Mouse (Mus musculus) forebrain, embryonic 15.5 days (tissue): ENCODE measurements around the gene Uts2b. TPM values are rescaled to one million over a fixed set of nuclear protein-coding genes. Genes with fewer than 3 reads are reported as not detected.

ENCODE experiments used
- ATAC-seq: fragments of 200-750 bp; cut with Nextera tagmentation; replicated peaks from 2 replicates; pipeline ENCODE4 v1.8.0; 2017; ENCODE audit warnings: mild to moderate bottlenecking, moderate TSS enrichment, moderate library complexity
- H3K27ac ChIP-seq: fragments of 300-500 bp; sonication (generic); replicated peaks from 2 replicates; pipeline ENCODE4 v1.5.1; 2015; ENCODE audit warnings: mild to moderate bottlenecking, inconsistent platforms
- H3K27me3 ChIP-seq: fragments of 300-500 bp; sonication (generic); 2 replicates; pipeline ENCODE4 v1.6.1; 2015; ENCODE audit warnings: inconsistent platforms
- H3K36me3 ChIP-seq: fragments of 300-500 bp; sonication (generic); 2 replicates; pipeline ENCODE4 v1.6.1; 2015; ENCODE audit warnings: mild to moderate bottlenecking, inconsistent platforms
- H3K4me1 ChIP-seq: fragments of 300-500 bp; sonication (generic); 2 replicates; pipeline ENCODE4 v1.6.1; 2015; ENCODE audit warnings: inconsistent platforms
- H3K4me2 ChIP-seq: fragments of 300-500 bp; sonication (generic); replicated peaks from 2 replicates; pipeline ENCODE4 v1.6.1; 2015; ENCODE audit warnings: mild to moderate bottlenecking, inconsistent platforms
- H3K4me3 ChIP-seq: fragments of 300-500 bp; sonication (generic); 2 replicates; pipeline ENCODE4 v1.5.1; 2015; ENCODE audit warnings: mild to moderate bottlenecking, inconsistent platforms
- H3K9ac ChIP-seq: fragments of 300-500 bp; sonication (generic); replicated peaks from 2 replicates; pipeline ENCODE4 v1.6.1; 2015; ENCODE audit warnings: mild to moderate bottlenecking, inconsistent platforms
- H3K9me3 ChIP-seq: fragments of 300-500 bp; sonication (generic); 2 replicates; pipeline ENCODE4 v1.6.1; 2016; ENCODE audit warnings: inconsistent platforms
- WGBS: fragments of 180-500 bp; shearing (Covaris S2); methylation state at CpG from one replicate; pipeline ENCODE4 v1.1.7; 2015; ENCODE audit warnings: mixed read lengths; 5-methylcytosine and 5-hydroxymethylcytosine counted together
- polyA plus RNA-seq: library from polyadenylated mRNA; unstranded; fragments of >200 nt; fragmentation: Nextera tagmentation; extraction: Ambion mirVana; gene quantifications from 2 replicates; pipeline ENCODE4 v1.2.1, GENCODE M21; 2015

Uts2b gene
- not detected in 2 replicates for polyA plus RNA-seq

DNA sequence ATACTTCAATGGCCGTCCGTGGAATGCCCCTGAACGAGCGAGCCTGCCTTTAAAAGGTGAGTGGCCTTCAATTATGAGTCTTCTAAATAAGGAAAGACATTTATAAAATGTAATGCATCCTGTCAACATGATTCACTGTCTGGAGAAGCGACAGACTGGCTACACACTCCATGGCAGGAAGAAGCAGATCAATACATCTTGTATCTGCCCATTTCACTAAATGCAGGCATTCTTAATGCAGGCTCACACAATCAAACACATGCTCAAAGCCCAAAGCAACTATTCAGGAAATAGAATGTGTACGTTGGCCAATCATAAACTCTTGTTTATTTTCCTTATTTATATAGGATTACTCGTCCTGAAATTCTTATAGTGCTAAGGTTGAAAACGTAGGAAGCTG, at the start of gene Uts2b:
Gene Uts2b (minus strand): TSS at position 49 of the 400 bp plus-strand sequence.
- Histone ChIP-seq H3K36me3 (no peaks in the 10 kb centered on the region), H3K27ac (no peak within 1 kb of the TSS), H3K4me1 (no peaks in the 10 kb centered on the region), H3K4me3 (no peak within 1 kb of the TSS), H3K4me2 (no peak within 1 kb of the TSS), H3K9me3 (no peaks in the 10 kb centered on the region), H3K27me3 (no peaks in the 10 kb centered on the region), H3K9ac (no peak within 1 kb of the TSS)
- no peak for ATAC-seq
- WGBS = 70% methylated on average over 8 of the region's 8 CpGs

DNA sequence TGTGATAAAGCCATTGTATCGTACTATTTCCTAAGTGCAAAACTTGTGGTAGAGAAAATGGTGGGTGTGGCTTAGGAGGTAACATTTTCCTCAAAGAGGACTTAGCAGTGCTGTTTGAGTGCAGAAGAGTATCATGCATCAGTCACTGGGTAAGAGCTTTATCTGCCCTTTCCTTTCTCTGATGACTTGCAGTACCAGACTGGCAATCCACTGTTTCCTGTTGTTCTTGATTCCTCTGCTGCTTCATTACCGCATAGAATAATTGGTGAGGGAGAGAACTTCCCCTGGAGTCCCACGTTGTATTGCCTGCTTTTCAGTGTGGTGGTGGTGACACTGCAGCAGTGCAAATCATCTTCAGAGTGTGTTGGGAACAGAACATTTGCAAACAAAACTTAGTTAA, 47.6 kb upstream of the Uts2b start:
- Histone ChIP-seq H3K4me1 (no peaks in the 10 kb centered on the region), H3K36me3 (peaks cover 68% of the 10 kb centered on the region), H3K27ac (no peak overlapping the region), H3K27me3 (no peaks in the 10 kb centered on the region), H3K4me2 (no peak overlapping the region), H3K4me3 (no peak overlapping the region), H3K9me3 (no peaks in the 10 kb centered on the region), H3K9ac (no peak overlapping the region)
- whole genome bisulfite sequencing = 88% methylated on average over 3 of the region's 3 CpGs
- no peak for ATAC-seq

DNA sequence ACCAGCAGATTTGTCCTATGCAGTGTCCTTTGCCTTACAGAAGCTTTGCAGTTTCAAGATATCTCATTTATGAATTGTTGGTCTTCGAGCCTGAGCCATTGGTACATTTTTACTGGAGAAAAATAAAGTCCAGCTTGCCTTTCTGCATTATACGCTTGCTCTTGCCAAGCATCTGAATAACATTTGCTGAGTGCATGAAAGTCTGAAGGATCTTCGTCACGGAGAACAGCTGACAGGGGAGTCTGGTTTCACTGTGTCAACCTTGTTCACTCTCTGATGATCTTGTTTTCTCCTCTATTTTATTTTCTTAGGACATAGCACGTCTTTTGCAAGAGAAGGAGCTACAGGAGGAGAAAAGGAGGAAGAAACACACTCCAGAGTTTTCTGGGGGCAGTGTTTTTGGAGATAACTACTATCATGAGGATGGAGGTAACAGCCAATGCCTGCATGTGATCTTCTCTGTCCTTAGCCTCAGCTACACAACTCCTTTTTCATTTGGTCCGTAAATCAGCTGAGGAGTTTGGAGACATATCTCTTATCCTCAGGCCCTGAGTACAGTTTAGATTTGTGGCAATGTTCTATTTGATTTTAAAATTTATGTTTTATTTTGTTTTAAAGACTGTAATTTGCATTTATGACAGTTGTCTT, 47.0 kb upstream of the Uts2b start:
- H3K4me2 ChIP-seq = no peak overlapping the region
- no peaks in the 10 kb centered on the region for H3K4me1 ChIP-seq
- no peak overlapping the region for H3K4me3 ChIP-seq
- peaks cover 65% of the 10 kb centered on the region for H3K36me3 ChIP-seq
- H3K27me3 ChIP-seq = no peaks in the 10 kb centered on the region
- no peak for ATAC-seq
- no peak overlapping the region for H3K27ac ChIP-seq
- WGBS = 95% methylated on average over 6 of the region's 6 CpGs
- no peaks in the 10 kb centered on the region for H3K9me3 ChIP-seq
- no peak overlapping the region for H3K9ac ChIP-seq

DNA sequence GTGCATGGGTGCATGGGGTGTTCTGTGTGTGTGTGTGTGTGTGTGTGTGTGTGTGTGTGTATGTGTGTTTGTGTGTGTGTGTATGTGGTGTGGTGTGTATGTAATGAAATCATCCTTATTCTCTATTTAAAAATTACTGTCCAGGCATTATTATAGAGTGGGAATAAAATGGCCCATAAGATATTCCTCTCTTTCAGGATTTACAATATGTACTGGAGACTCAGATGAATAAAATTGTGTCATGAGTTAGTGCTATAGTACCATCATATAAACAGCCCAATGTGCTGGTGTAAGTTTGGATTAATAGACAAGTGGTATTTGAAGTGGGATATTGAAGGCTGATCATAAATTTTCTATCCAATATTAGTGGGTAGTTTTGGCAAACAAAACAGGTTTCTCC, 34.1 kb upstream of the Uts2b start:
- H3K4me1 ChIP-seq = no peaks in the 10 kb centered on the region
- H3K27ac ChIP-seq = no peak overlapping the region
- no peak overlapping the region for H3K4me3 ChIP-seq
- no peaks in the 10 kb centered on the region for H3K9me3 ChIP-seq
- ATAC-seq = no peak
- H3K9ac ChIP-seq = no peak overlapping the region
- peaks cover 21% of the 10 kb centered on the region for H3K36me3 ChIP-seq
- H3K4me2 ChIP-seq = no peak overlapping the region
- no peaks in the 10 kb centered on the region for H3K27me3 ChIP-seq

DNA sequence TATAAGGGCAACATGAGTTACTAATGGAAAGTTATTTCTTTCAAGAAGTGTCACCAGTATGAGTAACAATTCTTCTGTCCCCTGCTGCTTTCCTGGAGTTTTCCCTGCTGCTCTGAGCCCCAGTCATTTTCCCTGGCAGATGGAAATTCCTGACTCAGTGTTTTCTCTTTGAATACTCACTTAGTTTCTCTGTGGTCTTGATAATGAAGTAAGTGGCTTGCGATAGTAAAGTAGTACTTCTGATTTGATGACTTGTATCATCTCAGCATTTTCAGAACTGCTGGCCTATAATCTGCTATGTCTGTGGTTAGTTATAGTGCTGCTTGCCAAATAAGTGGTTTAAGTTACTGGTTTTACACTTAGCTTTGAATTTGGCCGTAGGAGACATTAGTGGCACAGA, 31.5 kb upstream of the Uts2b start:
- H3K36me3 ChIP-seq = peaks cover 8% of the 10 kb centered on the region
- no peaks in the 10 kb centered on the region for H3K27me3 ChIP-seq
- no peak overlapping the region for H3K4me2 ChIP-seq
- no peak overlapping the region for H3K27ac ChIP-seq
- 87% methylated on average over 2 of the region's 2 CpGs for WGBS
- no peak overlapping the region for H3K4me3 ChIP-seq
- ATAC-seq = no peak
- no peak overlapping the region for H3K9ac ChIP-seq
- H3K9me3 ChIP-seq = no peaks in the 10 kb centered on the region
- H3K4me1 ChIP-seq = no peaks in the 10 kb centered on the region

DNA sequence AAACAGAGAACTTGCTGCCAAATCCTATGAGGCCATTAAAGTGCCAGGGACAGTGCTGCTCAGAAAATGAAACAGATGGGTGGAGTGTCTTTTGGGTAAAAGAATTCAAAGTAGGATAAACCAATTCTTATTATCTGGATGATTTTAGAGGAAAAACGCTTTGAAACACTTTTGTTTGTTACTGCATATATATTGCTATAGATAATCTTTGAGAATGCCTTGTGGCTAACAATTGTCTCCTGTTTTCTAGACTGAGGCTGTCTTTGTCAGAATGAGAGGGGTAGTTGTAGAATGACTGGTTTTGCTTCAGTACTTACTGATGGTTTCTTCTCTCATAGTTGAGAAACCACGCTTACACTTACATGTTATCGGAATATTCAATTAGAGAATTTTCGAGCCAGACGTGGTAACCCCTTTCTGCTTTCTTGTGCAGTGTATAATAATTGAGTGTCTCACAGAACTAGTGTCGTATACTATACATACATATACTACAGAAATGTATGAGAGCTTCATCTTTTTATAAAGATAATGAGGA, 29.7 kb upstream of the Uts2b start:
- no peaks in the 10 kb centered on the region for H3K9me3 ChIP-seq
- no peaks in the 10 kb centered on the region for H3K36me3 ChIP-seq
- no peak overlapping the region for H3K4me2 ChIP-seq
- H3K4me3 ChIP-seq = no peak overlapping the region
- no peak overlapping the region for H3K27ac ChIP-seq
- no peaks in the 10 kb centered on the region for H3K4me1 ChIP-seq
- ATAC-seq = no peak
- H3K9ac ChIP-seq = no peak overlapping the region
- 91% methylated on average over 6 of the region's 6 CpGs for WGBS
- no peaks in the 10 kb centered on the region for H3K27me3 ChIP-seq

DNA sequence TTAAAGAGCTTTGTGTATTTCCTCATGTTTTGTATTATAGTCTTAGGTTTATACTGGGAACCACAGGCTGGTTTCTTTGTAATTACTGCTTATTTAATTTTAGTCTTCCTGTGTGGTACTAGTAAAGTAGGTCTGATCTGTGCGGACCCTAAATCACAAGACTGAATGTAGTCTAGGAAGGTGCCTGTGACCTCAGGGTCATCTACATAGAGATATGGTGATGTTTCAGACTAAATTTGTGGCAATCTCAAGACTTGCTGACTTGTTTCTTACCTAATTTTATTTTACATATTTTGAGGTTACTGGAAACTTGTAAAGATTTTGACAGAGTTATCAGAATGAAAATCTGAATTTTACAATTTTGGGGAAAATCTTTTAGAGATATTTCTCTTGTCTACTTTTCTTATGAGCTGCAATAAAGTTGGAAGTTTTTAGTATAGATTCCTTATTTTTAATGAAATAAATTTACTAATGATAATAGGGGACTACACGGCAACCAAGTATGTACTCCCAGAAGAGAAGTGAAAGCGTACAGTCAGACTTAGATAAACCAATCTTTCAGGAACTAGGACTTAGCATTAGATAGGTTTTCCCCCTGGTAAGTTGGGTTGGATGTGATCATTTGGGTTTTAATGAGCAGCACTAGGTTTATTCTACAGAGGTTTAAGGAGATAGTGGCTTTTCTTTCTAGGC, 29.1 kb upstream of the Uts2b start:
- Histone ChIP-seq H3K4me2 (no peak overlapping the region), H3K27me3 (no peaks in the 10 kb centered on the region), H3K4me3 (no peak overlapping the region), H3K9me3 (no peaks in the 10 kb centered on the region), H3K27ac (no peak overlapping the region), H3K4me1 (no peaks in the 10 kb centered on the region), H3K9ac (no peak overlapping the region), H3K36me3 (no peaks in the 10 kb centered on the region)
- 93% methylated on average over 3 of the region's 3 CpGs for WGBS
- ATAC-seq = no peak

DNA sequence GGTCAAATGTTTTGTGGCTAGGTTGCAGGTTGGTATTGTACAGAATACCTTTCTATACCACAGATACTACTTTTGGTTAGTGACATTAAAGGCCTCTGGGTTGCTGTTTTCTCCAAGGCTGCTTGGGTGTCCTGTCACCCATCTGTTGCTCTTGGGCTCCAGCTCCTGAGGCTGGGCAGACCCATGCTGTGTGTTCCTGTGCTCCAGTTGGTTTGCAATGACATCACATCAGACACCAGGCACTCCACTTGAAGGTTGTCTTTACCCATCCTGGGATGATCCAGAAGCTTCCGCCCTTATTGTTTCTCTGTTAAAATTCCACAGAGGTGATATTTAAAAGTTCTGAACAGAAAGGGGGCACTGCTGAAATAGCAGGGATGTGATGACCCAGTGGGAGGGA, 26.9 kb upstream of the Uts2b start:
- ATAC-seq = no peak
- Histone ChIP-seq H3K27me3 (no peaks in the 10 kb centered on the region), H3K4me3 (no peak overlapping the region), H3K9me3 (no peaks in the 10 kb centered on the region), H3K4me1 (peaks cover 11% of the 10 kb centered on the region), H3K36me3 (no peaks in the 10 kb centered on the region), H3K27ac (no peak overlapping the region), H3K9ac (no peak overlapping the region), H3K4me2 (no peak overlapping the region)
- 100% methylated on average over 1 of the region's 1 CpGs for WGBS

DNA sequence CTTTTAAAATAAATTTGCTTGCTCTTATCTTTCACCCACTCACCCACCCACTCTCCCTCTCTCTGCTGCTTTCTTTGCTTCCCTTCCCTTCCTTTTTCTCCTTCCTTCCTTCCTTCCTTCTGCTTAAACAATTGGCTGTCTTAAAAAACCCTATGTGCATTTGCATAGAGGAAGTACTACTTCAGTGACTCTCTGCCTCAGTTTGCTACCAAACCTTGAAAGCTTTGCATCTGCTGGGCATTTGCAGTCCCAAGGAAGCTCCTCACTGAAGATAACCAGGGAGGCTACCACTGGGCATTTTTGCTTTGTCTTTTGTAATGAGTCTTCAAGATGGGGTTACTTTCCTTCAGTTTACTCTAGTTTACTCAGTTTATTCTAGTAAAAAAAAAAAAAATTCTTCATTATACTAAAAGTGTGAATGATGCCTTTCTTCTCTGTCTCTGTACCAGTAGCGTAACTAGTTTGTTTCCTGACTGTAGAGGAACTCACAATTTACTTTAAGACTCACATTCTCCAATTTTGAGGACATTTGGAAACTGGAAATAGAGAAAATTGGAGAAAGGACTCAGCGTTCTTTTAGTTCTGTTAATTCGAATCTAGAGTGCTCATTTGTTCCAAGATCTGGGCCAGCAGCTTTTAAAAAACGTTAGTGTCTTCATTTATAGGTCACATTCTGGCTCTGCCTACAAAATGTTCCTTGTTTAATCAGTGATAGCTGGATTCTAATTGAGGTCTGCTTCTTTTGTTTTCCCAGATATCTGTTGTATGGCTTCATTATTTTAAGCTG, 25.4 kb upstream of the Uts2b start:
- Histone ChIP-seq H3K4me3 (no peak overlapping the region), H3K27me3 (no peaks in the 10 kb centered on the region), H3K9me3 (no peaks in the 10 kb centered on the region), H3K27ac (no peak overlapping the region), H3K36me3 (no peaks in the 10 kb centered on the region), H3K4me2 (no peak overlapping the region), H3K9ac (no peak overlapping the region), H3K4me1 (peaks cover 25% of the 10 kb centered on the region)
- WGBS = 93% methylated on average over 4 of the region's 4 CpGs
- no peak for ATAC-seq

DNA sequence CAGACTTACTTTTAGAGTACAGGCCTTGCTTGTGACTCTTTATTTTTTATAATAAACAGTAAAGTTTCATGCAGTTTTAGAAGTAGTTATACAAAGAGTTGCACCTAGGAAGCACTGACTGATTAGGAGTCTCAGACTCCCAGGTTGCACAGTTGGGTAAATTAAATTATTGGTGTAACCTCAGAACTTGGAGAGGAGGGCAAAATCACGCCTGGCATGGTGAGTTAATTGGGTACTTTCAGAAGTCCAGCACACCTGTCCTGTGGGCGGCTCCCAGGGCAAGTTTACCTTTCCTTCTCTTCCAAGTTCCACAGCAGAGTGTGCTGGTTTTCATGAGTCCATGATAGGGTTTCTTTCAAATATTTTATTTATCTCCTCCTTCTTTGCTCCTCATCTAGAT, 21.8 kb upstream of the Uts2b start:
- WGBS = 79% methylated on average over 2 of the region's 2 CpGs
- H3K4me1 ChIP-seq = peaks cover 41% of the 10 kb centered on the region
- no peaks in the 10 kb centered on the region for H3K36me3 ChIP-seq
- H3K27me3 ChIP-seq = no peaks in the 10 kb centered on the region
- no peak overlapping the region for H3K27ac ChIP-seq
- ATAC-seq = no peak
- no peak overlapping the region for H3K4me2 ChIP-seq
- H3K4me3 ChIP-seq = no peak overlapping the region
- H3K9me3 ChIP-seq = no peaks in the 10 kb centered on the region
- no peak overlapping the region for H3K9ac ChIP-seq

DNA sequence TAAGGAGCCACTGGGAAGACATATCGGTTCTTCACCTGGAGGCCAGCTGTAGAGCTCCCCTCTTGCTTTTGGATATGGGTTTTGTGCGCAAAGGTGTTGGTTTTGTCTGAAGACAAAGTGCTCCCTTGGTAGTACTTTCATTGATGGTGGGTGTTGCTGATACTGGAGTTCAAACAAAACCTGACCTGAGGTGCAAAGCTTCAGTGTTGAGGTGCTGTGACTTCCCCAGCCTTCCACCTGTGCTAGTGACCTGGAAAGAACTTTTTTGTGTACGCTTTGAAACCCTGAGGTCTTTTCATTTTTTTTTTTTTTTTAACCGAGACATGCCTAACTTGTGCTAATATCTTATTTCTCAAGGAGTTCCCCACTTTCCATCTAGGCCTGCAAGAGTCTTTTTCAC, 20.3 kb upstream of the Uts2b start:
- Histone ChIP-seq H3K4me1 (peaks cover 41% of the 10 kb centered on the region), H3K36me3 (no peaks in the 10 kb centered on the region), H3K4me3 (peak overlapping the region; percentile 79), H3K27ac (peak overlapping the region; percentile 95; the same call in 1 of the 2 replicates), H3K9ac (peak overlapping the region; percentile 92), H3K4me2 (peak overlapping the region; percentile 63), H3K9me3 (no peaks in the 10 kb centered on the region), H3K27me3 (no peaks in the 10 kb centered on the region)
- ATAC-seq = no peak
- 88% methylated on average over 4 of the region's 4 CpGs for WGBS
